Mouse (Mus musculus): ENCODE data around the gene Syne1.
A peak's percentile ranks its signal among the peaks of the same experiment; 100 is the strongest.
"Not testable (repeated sequence)": the region's sequence is repeated elsewhere in the genome, so short reads cannot be mapped to it uniquely, and the experiment has no call there.

Syne1 gene

DNA sequence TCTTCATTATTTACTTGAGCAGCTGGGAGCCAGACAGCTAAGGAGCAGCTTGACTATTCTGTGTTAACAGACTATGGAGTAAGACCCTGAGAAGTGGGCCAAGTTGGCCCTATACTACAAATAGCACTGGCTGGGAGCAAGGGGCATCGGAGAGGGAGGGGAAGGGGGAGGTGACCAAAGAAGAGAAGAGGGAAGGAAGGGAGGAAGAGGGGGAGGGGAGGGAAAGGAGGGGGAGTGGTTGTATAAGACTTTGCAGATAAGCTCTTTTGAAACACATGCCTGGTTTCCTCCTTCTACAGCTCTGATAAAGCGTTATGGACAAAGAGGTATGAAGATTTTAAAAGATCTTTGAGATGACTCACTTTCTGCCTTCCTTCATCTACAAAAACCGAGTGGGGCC lies 36.0 kb downstream of the Syne1 start:
- DNase-seq (ENCODE audit: low read depth) = peak; percentile 14

DNA sequence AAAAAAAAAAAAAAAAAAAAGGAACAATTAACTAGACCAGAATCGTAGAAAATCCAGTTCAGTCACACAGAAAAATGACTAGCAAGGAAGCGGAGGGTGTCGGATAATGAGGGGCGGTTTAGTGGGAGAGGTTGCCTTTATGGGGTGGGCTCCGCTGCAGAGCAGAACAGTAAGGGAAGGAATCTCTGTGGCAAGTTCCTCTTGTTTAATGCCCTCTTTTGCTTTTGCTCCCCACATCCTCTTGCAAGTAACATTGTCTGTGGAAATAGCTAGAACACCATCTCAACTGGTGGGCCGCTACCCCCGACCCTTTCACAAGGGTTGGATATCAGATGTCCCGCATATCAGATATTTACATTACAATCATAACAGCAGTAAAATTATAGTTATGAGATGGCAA lies 37.1 kb downstream of the Syne1 start:
- DNase-seq (ENCODE audit: low read depth) = no peak

DNA sequence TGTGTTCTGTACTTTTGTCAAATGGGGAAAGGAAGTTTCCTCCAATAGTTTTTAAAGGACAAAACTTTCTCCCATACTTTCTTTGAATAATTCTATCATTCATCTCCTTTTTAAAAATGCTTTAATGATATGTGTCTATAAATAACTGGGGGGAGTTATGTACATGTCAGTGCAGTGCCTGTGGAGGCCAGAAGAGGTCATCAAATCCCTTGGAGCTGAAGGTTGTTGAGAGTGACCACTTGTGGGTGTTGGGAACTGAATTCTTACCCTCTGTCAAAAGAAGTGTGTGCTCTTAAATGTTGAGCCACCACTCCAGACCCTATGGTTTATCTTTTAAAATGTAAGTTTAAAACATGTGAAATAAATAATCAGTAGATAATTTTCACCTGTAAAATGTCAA lies 39.0 kb downstream of the Syne1 start:
- no peak for DNase-seq (ENCODE audit: low read depth)

DNA sequence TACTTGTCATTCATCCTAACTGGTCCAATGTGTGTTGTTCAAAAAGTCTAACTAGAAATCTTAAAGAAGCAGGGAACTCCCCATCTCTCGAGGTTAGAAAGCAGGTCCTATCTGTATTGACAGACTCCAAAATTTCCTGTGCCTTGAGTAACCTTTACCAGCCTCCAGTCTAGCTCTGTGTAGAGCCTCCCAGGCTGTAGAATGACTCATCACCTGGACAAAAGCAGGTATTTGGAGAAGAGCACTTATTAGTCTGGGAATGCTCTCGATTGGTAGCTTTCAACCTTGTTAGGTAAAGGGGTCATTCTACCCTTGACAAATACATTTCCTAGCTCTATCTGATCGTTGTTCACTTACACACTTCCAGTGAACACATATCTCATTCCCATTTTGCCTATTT lies 39.9 kb downstream of the Syne1 start:
- no peak for DNase-seq (ENCODE audit: low read depth)

DNA sequence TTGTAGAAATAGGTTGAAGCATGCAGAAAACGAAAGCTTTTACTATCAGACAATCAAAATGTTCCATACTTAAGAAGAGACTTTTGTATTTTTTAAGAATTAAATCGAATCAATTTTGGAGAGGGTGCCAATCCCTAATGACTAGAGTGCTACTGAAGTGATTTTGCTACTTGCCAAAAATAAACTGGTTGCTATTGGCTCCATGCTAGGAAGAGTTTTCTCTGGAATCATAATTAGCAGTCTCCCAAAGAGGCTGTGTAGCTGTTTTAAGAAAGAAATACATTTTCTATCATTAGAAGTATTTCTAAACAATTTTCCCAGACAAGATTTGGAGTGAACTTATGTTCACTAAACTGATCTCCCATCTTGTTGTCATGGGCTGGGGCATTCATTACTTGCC lies 43.8 kb downstream of the Syne1 start:
- no peak for DNase-seq (ENCODE audit: low read depth)

DNA sequence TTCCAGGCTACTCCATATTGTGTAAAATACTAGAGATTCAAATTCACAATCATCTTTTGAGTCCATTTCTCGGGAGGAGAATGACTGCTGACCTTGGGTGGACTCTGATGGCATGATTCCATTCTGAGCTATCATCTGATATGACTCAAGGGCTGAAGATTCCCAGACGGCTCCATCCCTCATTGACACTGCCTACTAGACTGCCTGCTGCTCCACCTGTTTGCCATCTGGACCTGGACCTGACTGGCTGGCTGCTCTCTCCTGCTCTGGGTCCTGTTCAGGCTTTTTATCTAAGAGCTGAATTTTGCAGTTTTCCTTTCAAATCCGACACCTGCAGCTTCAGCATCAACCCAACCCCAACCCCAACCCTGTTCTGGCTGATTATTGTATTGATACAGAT lies 46.5 kb downstream of the Syne1 start:
- no peak for DNase-seq (ENCODE audit: low read depth)

DNA sequence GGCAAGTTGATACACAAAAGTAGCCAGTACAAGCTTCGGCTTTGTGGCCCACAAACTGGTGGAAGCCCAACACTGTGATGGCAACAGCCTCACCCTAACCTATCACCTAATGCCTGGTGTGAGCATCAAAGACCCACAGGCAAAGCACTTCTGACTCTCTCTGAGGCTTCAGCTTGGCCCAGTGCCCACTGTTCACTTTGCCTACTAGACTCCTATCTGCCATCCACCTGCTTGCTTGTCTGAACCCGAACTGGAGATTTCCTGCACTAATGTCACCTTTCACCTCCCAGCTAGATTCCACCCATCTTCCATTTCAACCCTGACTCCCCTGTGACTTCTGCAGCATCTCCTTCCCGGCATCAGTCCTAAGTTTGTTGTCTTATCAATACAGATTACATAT lies 47.4 kb downstream of the Syne1 start:
- no peak for DNase-seq (ENCODE audit: low read depth)

DNA sequence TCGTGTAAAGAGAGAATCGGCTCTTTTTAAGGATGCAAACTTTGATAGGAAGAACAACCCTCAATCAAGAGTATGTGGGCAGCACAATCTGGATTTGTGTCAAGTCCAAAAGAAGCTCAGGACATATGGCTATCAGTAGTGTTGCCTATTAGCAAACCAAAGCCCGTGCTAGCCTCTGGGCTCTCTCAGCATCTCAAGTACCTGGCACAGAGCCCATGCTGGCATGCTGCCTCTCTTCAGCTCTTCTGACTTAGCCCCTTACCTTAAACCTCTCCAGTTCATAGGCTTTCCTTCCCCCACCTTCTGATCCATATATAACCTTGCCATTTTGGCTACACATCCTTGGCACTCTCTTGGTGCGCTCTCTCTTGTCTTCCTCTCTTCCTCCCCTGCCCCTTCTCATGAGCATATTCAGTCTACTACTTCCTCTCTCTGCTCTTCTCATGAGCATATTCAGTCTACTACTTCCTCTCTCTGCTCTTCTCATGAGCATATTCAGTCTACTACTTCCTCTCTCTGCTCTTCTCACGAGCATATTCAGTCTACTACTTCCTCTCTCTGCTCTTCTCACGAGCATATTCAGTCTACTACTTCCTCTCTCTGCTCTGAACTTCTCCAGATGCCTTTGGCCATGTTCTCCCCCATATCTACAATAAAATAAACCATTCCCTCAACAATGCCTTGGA lies 51.5 kb downstream of the Syne1 start:
- DNase-seq (ENCODE audit: low read depth) = not testable (repeated sequence)

DNA sequence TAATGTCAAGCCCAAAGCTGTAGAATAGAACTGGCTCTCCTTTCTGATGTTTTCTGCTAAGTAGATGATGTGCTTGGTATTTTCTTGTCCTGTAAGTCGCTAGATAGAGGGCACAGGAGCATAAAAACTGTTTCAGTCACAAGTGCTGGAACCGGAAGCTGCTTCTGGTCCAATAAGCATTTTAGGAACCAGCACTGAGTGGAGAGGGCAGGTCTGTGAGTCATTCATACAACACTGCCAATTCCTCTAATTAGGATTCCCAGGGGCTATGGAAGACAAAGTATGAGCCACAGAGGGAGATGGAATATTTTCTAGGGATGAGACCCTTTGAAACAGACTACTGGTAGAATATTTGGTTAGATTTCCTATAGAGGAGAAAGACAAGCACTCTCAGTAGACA lies 53.4 kb downstream of the Syne1 start:
- DNase-seq (ENCODE audit: low read depth) = no peak

DNA sequence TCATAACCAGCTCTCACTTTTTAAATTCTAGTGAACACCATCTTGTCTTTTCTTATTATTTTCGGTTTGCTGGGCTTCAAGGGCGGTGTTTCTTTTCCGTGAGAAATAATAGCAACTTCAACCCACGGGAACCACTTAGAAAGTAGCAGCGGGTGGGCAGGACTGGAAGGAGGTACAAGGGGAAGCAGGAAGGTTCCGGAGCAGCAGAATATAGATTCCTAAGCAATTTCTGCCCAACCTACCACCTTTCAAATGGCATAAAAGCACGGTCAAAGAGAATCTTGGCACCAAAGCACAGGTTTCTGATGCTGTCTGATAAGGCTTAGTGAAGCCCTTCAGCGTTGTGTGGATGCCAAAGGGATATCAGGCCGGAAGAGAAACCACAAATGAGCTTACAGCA lies 60.2 kb downstream of the Syne1 start:
- DNase-seq (ENCODE audit: low read depth) = no peak

DNA sequence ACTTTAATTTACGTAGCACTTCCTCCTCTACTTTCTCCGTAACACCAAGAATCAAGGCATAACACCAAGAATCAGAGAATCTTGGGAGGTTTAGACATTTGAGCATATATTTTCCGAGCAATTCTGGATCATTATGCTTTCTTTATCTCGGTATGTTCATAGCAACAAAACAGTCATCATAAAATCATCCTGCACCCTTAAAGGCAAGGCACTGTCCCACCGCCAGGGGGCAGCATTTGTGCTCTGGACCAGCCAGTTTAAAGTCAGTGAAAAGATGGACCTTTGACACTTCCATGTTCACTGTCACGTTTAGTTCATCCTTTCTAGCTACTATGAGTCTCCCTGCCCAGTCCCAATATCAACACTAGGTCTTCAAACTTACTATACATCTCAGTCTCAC lies 61.3 kb downstream of the Syne1 start:
- DNase-seq (ENCODE audit: low read depth) = peak; percentile 18

DNA sequence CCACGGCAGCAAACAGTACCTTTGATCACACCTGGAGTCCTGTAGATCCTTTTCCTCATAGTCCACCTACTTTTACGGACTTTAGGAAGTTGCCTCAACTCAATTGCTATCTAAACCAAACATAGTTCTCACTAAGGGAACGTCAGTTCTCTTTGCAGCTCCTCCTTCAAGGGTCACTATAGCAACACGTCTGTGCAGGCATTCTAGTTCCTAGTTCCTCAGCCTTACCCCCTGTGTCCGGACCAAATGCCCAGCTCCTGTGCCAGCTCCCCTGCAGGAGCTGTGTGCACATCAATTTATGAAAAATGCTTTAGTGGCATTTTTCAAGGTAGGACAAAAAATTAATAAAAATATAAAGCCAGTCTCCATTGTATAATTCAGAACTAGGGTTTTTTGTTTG lies 63.2 kb downstream of the Syne1 start:
- no peak for DNase-seq (ENCODE audit: low read depth)

DNA sequence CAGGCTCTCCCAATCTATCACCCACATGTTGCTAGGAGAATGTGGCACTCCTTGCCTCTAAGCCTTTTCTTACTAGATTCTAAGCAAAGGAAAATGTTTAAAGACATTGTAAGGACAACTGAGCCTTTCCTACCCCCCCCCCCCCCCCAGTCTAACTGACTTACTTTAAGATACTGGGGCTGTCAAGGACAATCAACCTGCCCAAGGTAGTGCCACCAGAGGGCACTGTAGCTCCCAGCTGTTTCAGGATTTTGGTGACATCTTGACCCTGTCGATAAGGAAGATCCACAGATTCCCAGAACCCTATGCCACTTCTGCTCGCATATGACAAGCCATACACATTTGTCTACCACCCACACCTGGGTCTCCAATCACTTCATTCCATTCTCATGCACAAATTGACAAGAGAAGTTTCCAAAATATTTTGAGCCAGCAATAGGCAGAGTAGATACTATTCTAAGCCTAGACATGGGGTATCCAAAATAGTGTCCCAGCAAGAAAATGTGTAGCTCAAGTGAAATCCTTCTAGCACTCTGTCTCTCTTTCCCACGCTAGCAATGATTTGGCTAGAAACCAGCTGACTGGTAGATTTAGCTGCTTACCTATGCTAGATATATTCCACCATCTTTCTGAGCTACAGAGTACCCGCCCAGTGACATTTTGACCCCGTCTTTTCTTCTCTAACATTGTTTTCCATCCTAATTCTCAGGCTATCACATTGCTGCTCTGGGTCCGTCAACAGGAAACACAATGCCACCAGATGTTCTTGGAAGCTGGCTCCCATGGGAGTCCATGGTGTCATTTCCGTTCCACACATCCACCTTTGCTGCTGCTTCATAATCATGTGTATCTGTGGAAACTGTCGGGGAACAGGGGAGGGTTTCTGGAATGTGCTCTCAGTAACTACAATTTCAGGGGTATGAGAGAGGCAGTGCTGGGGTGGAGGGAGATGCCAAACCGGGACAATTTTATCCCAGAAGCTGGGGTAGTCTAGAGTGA lies 70.4 kb downstream of the Syne1 start:
- DNase-seq (ENCODE audit: low read depth) = peak; percentile 8

DNA sequence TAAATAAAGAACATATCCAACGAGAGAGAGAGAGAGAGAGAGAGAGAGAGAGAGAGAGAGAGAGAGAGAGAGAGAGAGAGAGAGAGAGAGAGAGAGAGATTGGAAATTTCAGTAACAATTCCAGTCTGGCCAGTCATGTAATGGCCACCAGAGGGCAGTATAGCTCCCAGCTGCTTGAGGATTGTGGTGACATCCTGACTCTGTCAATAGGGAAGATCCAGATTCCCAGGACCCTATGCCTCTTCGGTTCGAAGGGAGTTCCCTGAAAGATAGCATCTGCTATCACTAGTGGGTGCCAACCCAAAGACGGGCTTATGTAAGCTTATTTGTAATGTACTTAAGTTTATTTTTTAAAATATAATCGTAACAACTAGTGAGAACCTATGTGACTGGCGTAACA lies 71.2 kb downstream of the Syne1 start:
- peak; percentile 25 for DNase-seq (ENCODE audit: low read depth)

DNA sequence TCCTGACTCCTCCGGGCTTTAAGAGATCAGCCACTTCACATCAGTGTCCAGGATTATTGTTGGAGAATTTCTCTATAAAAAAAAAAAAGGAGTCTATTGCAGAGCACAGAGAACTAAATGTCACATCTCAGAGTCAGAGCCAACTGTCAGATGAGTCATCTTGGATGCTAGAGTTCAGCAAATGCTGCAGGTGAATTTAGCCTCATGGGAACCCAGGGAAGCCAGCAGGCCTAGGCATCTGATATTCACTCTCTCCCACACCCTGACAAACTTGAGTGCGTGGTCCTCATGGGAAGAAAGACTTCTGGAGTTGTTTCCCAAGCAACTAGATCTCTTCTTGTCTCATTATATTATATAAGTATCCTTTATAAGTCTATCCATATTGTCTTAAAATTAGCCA lies 82.6 kb downstream of the Syne1 start:
- DNase-seq (ENCODE audit: low read depth) = no peak

DNA sequence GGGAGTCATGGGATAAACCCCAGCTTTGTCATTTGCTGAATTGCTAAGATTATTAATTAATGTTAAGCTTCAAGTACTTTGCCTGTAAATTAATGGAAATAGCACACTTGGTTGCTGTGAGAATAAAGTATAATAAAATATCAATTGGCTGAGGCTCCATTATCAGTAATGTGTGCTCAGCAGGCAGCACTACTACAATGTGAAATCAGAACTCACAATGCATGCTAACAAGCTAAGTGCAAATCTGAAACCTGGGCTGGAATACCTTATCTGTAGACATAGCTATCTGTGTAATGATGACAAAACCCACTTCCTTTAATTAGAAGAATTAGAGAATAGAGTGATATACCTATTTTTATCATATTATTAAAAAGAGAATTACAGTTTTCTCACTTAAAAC lies 97.5 kb downstream of the Syne1 start:
- no peak for DNase-seq (ENCODE audit: low read depth)

DNA sequence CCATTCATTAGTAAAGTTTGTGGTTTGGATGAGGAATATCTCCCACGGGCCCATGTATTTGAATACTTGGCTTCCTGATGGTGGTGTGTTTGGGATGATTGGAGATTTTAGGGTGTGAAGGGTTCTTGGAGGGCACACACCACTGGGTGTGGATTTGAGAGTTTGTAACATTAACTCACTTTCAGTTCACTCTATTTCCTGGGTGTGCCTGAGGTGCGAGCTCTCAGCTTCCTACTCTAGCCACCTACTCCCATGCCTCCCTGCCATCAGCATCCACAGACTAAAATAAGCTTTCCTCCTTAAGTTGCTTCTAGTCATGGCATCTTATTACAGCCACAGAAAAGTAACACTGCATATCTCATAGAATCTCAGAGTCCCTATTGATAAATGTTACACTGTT lies 101.3 kb downstream of the Syne1 start:
- no peak for DNase-seq (ENCODE audit: low read depth)

DNA sequence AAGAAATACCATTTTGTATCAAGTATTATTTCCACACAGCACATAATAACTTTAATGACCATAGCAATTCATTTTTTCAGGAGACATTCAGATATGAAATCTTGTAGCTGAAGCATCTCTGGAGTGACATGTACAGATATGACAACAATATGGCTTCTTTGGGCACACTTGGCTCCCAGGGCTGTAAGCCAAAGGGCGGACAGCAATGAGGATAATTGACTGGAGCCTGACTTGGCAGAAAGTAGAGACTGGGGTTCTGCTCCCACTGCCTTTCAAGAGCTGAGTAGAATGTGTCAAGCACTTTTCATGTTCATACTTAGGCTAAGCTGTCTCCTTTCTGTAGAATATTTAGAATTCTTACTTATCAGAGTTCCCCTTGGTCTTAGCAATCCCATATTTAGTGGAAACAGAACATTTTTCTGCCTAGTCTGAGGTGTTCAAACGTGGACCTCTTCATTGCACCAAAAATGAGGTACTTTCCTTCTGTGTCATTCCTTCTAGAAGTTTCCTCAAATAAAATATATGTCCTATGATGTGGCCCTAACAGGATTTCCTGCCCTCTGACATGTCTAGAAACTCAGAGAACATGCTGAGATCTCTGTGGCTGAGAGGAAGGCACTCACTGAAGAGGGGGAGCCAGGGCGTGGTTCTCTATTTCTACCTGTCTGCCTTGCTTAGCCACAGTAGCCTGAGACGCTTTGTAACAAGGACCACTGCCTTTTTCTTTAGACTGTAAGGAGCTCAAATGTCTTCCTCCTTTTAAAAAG lies 103.1 kb downstream of the Syne1 start:
- DNase-seq (ENCODE audit: low read depth) = no peak

DNA sequence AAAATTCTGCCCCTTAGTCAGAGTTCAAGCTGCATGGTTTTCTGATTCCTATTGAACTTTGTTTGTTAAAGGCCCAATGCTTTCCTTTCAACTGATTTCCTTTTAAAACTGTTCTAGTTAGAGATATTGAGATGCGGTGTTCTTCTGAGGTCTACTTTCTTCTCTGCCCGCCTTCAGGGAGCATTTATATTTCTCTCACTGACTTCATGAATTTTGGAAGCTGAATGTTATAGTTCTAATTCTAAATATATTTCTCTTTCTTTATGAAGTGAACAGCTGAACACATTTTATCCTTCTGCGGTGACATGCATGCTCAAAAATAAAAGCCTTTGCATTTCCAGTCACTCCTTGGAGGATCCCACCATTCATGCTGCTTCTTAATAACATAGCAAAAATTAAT lies 106.0 kb downstream of the Syne1 start:
- no peak for DNase-seq (ENCODE audit: low read depth)

DNA sequence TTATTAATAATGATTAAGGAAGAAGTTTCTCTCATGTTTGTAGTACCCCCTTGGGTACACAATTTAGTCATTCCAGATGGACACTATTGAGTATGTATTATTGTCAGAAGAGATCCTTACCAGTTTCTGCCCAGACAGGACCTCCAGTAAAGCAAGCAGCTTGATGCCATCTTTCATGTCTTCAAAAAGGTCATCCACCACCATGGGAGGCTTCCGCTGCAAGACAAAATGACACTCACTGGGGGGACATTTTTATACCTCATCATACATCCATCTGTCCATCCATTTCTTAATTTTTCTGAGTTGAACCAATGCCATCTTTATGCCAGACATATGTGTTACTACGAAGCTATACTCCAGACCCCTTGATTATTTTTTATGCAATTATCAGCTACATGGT lies 108.3 kb downstream of the Syne1 start:
- DNase-seq (ENCODE audit: low read depth) = no peak

DNA sequence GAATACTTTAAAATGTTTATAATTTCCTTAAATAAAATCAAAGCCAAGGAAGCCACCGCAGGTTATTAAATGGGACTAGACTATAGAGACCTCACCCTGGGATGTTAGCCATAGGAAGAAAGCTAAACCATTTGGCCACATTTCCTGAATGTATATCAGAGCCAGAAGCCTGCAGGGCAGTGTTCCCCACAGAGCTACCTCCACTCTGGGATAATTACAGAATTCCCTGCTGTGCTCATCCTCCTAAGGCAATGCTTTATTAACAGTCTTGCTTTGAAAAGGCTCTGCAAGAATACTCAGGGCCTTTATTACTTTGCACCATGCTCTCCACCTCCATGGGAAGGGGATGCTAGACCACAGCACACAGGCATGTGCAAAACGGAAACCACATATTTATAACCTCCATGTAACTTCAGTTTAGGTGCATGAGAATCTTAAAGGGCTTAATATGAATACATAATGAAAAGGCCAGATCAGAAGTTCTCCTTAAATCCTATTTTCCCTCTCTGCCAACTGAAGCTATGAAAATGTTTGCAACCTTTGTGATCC lies 111.4 kb downstream of the Syne1 start:
- DNase-seq (ENCODE audit: low read depth) = no peak

DNA sequence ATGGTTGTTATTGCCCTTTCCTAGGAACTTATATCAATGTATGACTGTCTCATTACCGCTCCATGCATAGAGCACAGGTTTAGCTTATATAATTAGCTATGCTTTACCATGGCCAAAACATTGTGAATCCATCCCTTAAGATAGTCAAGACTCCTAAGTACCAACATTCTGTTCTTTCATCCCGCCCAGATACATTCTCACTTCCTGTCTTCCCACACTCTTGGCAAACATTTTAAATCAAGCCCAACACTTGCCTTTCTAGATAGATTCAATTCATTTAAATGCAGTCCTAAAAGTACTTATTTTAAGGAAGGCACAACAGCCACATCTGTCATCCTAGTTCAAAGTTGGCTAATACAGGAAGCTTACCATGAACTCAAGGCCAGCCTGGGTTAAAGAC lies 113.5 kb downstream of the Syne1 start:
- no peak for DNase-seq (ENCODE audit: low read depth)

Measured in c-Kit-positive CD71-negative TER-119-negative erythroid progenitor cells, embryonic 14.5 days (primary cell).